Mouse (Mus musculus): Measurements from ENCODE around the gene Gm14214. TPM values are rescaled to one million over a fixed set of nuclear protein-coding genes. Genes with fewer than 3 reads are reported as not detected.

The Gm14214 gene
- polyA plus RNA-seq, 1 experiment from 2014 or later: not detected

- no peak overlapping the region for H3K27ac ChIP-seq (ENCODE audit: low read depth, low read length)
- no peak overlapping the region for H3K4me3 ChIP-seq (ENCODE audit: low read depth, low read length)
- no peaks in the 10 kb centered on the region for H3K4me1 ChIP-seq (ENCODE audit: control insufficient read depth, insufficient read depth, low read length)
- 91% methylated on average over 2 of the region's 2 CpGs for WGBS
- H3K9me3 ChIP-seq (ENCODE audit: control insufficient read depth, low read length): no peaks in the 10 kb centered on the region
- no peak for DNase-seq (ENCODE audit: low spot score)
- H3K9ac ChIP-seq (ENCODE audit: low read length): no peak overlapping the region
- H3K36me3 ChIP-seq (ENCODE audit: control insufficient read depth, insufficient read depth, low read length): no peaks in the 10 kb centered on the region
- no peak for ATAC-seq (ENCODE audit: insufficient read depth, low FRiP score, low TSS enrichment)
- H3K4me2 ChIP-seq (ENCODE audit: low read depth): no peak overlapping the region
- no peaks in the 10 kb centered on the region for H3K27me3 ChIP-seq (ENCODE audit: control insufficient read depth, insufficient read depth, low read length)
These were observed 21.4 kb downstream of the Gm14214 start for GRCm38 (mm10) chr2:154748383-154748782.

DNA sequence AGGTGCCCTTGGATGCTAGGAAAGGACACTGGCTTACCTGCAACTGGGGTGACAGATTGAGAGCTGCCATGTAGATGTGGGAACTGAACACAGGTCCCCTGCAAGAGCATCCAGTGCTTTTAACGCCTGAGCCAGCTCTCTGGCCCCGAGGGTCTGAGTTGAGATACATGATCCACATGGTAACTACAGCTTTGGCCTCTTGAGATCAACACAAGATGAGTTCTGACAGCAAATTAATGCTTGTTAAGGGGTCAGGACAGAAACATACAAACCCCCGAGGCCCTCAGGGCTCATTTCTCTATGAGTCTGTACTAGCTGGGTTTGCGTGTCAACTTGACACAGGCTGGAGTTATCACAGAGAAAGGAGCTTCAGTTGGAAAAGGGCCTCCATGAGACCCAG is 25.9 kb downstream of the Gm14214 start:
- H3K27me3 ChIP-seq (ENCODE audit: control insufficient read depth, insufficient read depth, low read length): no peaks in the 10 kb centered on the region
- H3K4me1 ChIP-seq (ENCODE audit: control insufficient read depth, insufficient read depth, low read length): peaks cover 3% of the 10 kb centered on the region; the same call in 1 of the 2 replicates
- no peaks in the 10 kb centered on the region for H3K36me3 ChIP-seq (ENCODE audit: control insufficient read depth, insufficient read depth, low read length)
- DNase-seq (ENCODE audit: low spot score) (no peak), ATAC-seq (ENCODE audit: insufficient read depth, low FRiP score, low TSS enrichment) (no peak)
- H3K4me3 ChIP-seq (ENCODE audit: low read depth, low read length): no peak overlapping the region
- H3K9ac ChIP-seq (ENCODE audit: low read length): no peak overlapping the region
- H3K9me3 ChIP-seq (ENCODE audit: control insufficient read depth, low read length): no peaks in the 10 kb centered on the region
- 71% methylated on average over 4 of the region's 4 CpGs for WGBS
- no peak overlapping the region for H3K4me2 ChIP-seq (ENCODE audit: low read depth)
- H3K27ac ChIP-seq (ENCODE audit: low read depth, low read length): no peak overlapping the region

- DNase-seq (ENCODE audit: low spot score) (no peak), ATAC-seq (ENCODE audit: insufficient read depth, low FRiP score, low TSS enrichment) (no peak)
- H3K9me3 ChIP-seq (ENCODE audit: control insufficient read depth, low read length): no peaks in the 10 kb centered on the region
- H3K27me3 ChIP-seq (ENCODE audit: control insufficient read depth, insufficient read depth, low read length): no peaks in the 10 kb centered on the region
- no peaks in the 10 kb centered on the region for H3K36me3 ChIP-seq (ENCODE audit: control insufficient read depth, insufficient read depth, low read length)
- no peak overlapping the region for H3K9ac ChIP-seq (ENCODE audit: low read length)
- 61% methylated on average over 10 of the region's 10 CpGs for WGBS
- H3K4me1 ChIP-seq (ENCODE audit: control insufficient read depth, insufficient read depth, low read length): peaks cover 3% of the 10 kb centered on the region; the same call in 1 of the 2 replicates
- no peak overlapping the region for H3K4me2 ChIP-seq (ENCODE audit: low read depth)
- H3K27ac ChIP-seq (ENCODE audit: low read depth, low read length): peak overlapping the region; percentile 20; the same call in 1 of the 2 replicates
- H3K4me3 ChIP-seq (ENCODE audit: low read depth, low read length): no peak overlapping the region
These were observed 26.7 kb downstream of the Gm14214 start for GRCm38 (mm10) chr2:154742911-154743819.

GRCm38 (mm10) chr2:154738621-154739020 is 31.2 kb downstream of the Gm14214 start:
- no peak for ATAC-seq (ENCODE audit: insufficient read depth, low FRiP score, low TSS enrichment)

GRCm38 (mm10) chr2:154735986-154736385 is 33.8 kb downstream of the Gm14214 start:
- WGBS: 87% methylated on average over 7 of the region's 7 CpGs
- Histone ChIP-seq H3K9ac (ENCODE audit: low read length) (no peak overlapping the region), H3K27me3 (ENCODE audit: control insufficient read depth, insufficient read depth, low read length) (no peaks in the 10 kb centered on the region), H3K4me2 (ENCODE audit: low read depth) (no peak overlapping the region), H3K27ac (ENCODE audit: low read depth, low read length) (no peak overlapping the region), H3K4me1 (ENCODE audit: control insufficient read depth, insufficient read depth, low read length) (peaks cover 3% of the 10 kb centered on the region; the same call in 1 of the 2 replicates), H3K9me3 (ENCODE audit: control insufficient read depth, low read length) (no peaks in the 10 kb centered on the region), H3K36me3 (ENCODE audit: control insufficient read depth, insufficient read depth, low read length) (no peaks in the 10 kb centered on the region), H3K4me3 (ENCODE audit: low read depth, low read length) (no peak overlapping the region)
- no peak for ATAC-seq (ENCODE audit: insufficient read depth, low FRiP score, low TSS enrichment)
- DNase-seq (ENCODE audit: low spot score): no peak

More at GRCm38 (mm10) chr2:154738621-154739020, 31.2 kb downstream of the Gm14214 start:
- Histone ChIP-seq H3K4me2 (ENCODE audit: low read depth) (no peak overlapping the region), H3K27ac (ENCODE audit: low read depth, low read length) (no peak overlapping the region), H3K27me3 (ENCODE audit: control insufficient read depth, insufficient read depth, low read length) (no peaks in the 10 kb centered on the region), H3K9ac (ENCODE audit: low read length) (no peak overlapping the region), H3K9me3 (ENCODE audit: control insufficient read depth, low read length) (no peaks in the 10 kb centered on the region), H3K4me3 (ENCODE audit: low read depth, low read length) (no peak overlapping the region), H3K36me3 (ENCODE audit: control insufficient read depth, insufficient read depth, low read length) (no peaks in the 10 kb centered on the region), H3K4me1 (ENCODE audit: control insufficient read depth, insufficient read depth, low read length) (peaks cover 6% of the 10 kb centered on the region; the same call in 1 of the 2 replicates)
- 86% methylated on average over 5 of the region's 5 CpGs for WGBS
- no peak for DNase-seq (ENCODE audit: low spot score)

DNA sequence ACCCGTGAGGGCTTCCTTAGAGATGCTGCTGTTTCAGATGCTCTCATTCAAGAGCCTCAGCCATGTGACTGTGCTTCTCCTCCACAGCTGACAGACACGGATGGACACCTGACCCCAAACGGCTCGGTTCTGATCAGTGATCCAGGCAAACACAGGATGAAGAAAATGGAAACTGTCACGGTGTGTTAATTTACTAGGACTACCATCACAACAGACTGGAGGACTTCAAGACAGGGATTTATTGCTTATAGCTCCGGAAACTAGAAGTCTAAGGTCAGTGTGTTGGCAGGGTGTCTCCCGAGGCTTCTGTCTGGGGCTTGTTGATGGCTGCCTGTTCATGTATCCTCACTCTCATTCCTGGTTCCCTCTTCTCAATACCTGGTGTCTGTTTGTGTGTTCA is 34.4 kb downstream of the Gm14214 start:
- Histone ChIP-seq H3K9ac (ENCODE audit: low read length) (no peak overlapping the region), H3K27me3 (ENCODE audit: control insufficient read depth, insufficient read depth, low read length) (no peaks in the 10 kb centered on the region), H3K4me3 (ENCODE audit: low read depth, low read length) (no peak overlapping the region), H3K9me3 (ENCODE audit: control insufficient read depth, low read length) (no peaks in the 10 kb centered on the region), H3K36me3 (ENCODE audit: control insufficient read depth, insufficient read depth, low read length) (no peaks in the 10 kb centered on the region), H3K4me2 (ENCODE audit: low read depth) (no peak overlapping the region), H3K27ac (ENCODE audit: low read depth, low read length) (no peak overlapping the region), H3K4me1 (ENCODE audit: control insufficient read depth, insufficient read depth, low read length) (peaks cover 3% of the 10 kb centered on the region; the same call in 1 of the 2 replicates)
- 37% methylated on average over 7 of the region's 7 CpGs for WGBS
- ATAC-seq (ENCODE audit: insufficient read depth, low FRiP score, low TSS enrichment): no peak
- DNase-seq (ENCODE audit: low spot score): no peak

DNA sequence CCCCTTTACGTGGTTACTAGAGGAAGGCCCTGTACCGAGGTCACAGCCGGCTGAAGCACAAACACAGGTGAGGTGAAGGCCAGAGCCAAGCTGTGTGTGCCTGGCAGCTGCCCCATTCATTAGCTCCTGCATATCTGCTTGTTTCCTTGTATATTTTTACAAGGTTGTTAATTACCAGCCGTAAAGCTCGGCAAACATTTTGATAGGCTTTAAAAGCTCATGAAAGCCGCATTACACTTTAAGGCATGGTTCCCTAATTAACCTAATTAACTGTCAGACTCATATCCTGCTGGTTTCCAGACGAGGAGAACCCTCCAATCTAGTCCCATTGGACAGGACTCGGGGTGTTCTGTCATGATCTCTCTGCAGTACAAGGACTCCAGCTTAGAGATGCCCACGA is 34.9 kb downstream of the Gm14214 start:
- no peak overlapping the region for H3K4me3 ChIP-seq (ENCODE audit: low read depth, low read length)
- H3K9ac ChIP-seq (ENCODE audit: low read length): no peak overlapping the region
- no peaks in the 10 kb centered on the region for H3K36me3 ChIP-seq (ENCODE audit: control insufficient read depth, insufficient read depth, low read length)
- no peak overlapping the region for H3K27ac ChIP-seq (ENCODE audit: low read depth, low read length)
- H3K27me3 ChIP-seq (ENCODE audit: control insufficient read depth, insufficient read depth, low read length): no peaks in the 10 kb centered on the region
- DNase-seq (ENCODE audit: low spot score) (no peak), ATAC-seq (ENCODE audit: insufficient read depth, low FRiP score, low TSS enrichment) (no peak)
- H3K4me1 ChIP-seq (ENCODE audit: control insufficient read depth, insufficient read depth, low read length): peaks cover 3% of the 10 kb centered on the region; the same call in 1 of the 2 replicates
- H3K4me2 ChIP-seq (ENCODE audit: low read depth): no peak overlapping the region
- H3K9me3 ChIP-seq (ENCODE audit: control insufficient read depth, low read length): no peaks in the 10 kb centered on the region
- 58% methylated on average over 9 of the region's 9 CpGs for WGBS

DNA sequence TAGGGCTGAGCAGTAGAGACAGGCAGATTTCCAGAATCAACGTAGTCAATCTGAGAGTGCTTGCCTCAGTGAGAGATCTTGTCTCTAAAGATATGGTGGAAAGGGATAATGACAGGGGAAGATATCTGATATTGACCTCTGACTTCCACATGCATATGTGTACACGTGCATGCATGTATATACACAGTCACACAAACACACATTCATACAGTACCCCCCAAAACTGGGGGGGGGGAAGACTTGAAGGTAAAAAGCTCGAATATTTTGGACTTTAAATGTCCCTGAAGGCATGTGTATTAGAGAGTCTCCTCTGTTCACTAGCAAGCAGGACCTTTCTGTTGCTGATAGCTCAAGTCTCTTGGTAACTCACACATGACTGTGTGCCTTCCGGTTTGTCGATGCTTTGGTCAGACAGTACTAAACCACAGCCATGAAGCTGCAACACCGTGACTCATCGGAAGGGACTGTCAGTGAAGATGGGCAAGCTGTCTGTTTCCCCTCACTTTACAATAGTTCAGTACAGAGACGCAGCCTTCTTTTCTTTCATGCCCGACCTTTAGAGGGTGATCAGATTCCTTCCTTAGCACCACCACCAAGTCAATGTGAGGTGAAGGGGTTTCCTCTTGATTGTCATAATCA is 37.2 kb downstream of the Gm14214 start:
- Histone ChIP-seq H3K4me3 (ENCODE audit: low read depth, low read length) (no peak overlapping the region), H3K4me2 (ENCODE audit: low read depth) (no peak overlapping the region), H3K9me3 (ENCODE audit: control insufficient read depth, low read length) (no peaks in the 10 kb centered on the region), H3K36me3 (ENCODE audit: control insufficient read depth, insufficient read depth, low read length) (no peaks in the 10 kb centered on the region), H3K9ac (ENCODE audit: low read length) (no peak overlapping the region), H3K4me1 (ENCODE audit: control insufficient read depth, insufficient read depth, low read length) (peaks cover 3% of the 10 kb centered on the region; the same call in 1 of the 2 replicates), H3K27ac (ENCODE audit: low read depth, low read length) (no peak overlapping the region), H3K27me3 (ENCODE audit: control insufficient read depth, insufficient read depth, low read length) (no peaks in the 10 kb centered on the region)
- ATAC-seq (ENCODE audit: insufficient read depth, low FRiP score, low TSS enrichment): no peak
- DNase-seq (ENCODE audit: low spot score): no peak
- 81% methylated on average over 9 of the region's 9 CpGs for WGBS

All from neural tube, embryonic 11.5 days (tissue).